Mouse (Mus musculus) ES-E14 (cell line): ENCODE data around the gene Setd3. TPM values are rescaled to one million over a fixed set of nuclear protein-coding genes. Genes with fewer than 3 reads are reported as not detected.

ENCODE experiments used
- DNase-seq: peaks from one replicate; pipeline ENCODE4 v3.0.0-alpha.2; 2013; ENCODE audit warnings: low read depth, low spot score
- H3K27ac ChIP-seq: 2 replicates; pipeline ENCODE4 v1.5.1; 2012; ENCODE audit warnings: low read depth, mild to moderate bottlenecking, low read length, moderate library complexity, mixed read lengths; ENCODE audit not compliant: poor library complexity, insufficient read depth, severe bottlenecking
- H3K36me3 ChIP-seq: 2 replicates; pipeline ENCODE4 v1.6.1; 2012; ENCODE audit warnings: mild to moderate bottlenecking, low read length, moderate library complexity, mixed read lengths; ENCODE audit not compliant: control insufficient read depth, poor library complexity, insufficient read depth, severe bottlenecking
- H3K4me1 ChIP-seq, 2 experiments: fragments of 150-350 bp in 1 of 2; sonication (generic) in 1 of 2; 2 replicates each; pipeline ENCODE4 v1.6.1; 2012; ENCODE audit warnings: low read length in 2 of 2, mild to moderate bottlenecking in 1 of 2, mixed read lengths in 1 of 2; ENCODE audit not compliant: control insufficient read depth in 2 of 2, insufficient read depth in 2 of 2, poor library complexity in 1 of 2
- H3K4me3 ChIP-seq, 2 experiments: fragments of 150-350 bp in 1 of 2; sonication (generic) in 1 of 2; 2 replicates each; pipeline ENCODE4 v1.5.1; 2012; ENCODE audit warnings: low read length in 2 of 2, low read depth in 1 of 2, mild to moderate bottlenecking in 1 of 2, mixed read lengths in 1 of 2; ENCODE audit not compliant: insufficient read depth in 1 of 2, poor library complexity in 1 of 2, severe bottlenecking in 1 of 2
- H3K9ac ChIP-seq: 2 replicates; pipeline ENCODE4 v1.6.1; 2012; ENCODE audit warnings: low read depth, mild to moderate bottlenecking, low read length, mixed read lengths; ENCODE audit not compliant: poor library complexity, insufficient read depth, severe bottlenecking
- H3K9me3 ChIP-seq: fragments of 150-350 bp; sonication (generic); 2 replicates; pipeline ENCODE4 v1.6.1; 2012; ENCODE audit warnings: low read depth, mild to moderate bottlenecking, low read length; ENCODE audit not compliant: control insufficient read depth, insufficient read depth
- CHD2 ChIP-seq: IDR thresholded peaks from 2 replicates; pipeline ENCODE4 v1.6.1; 2014; ENCODE audit warnings: mild to moderate bottlenecking, low read depth, low read length, inconsistent platforms
- HCFC1 ChIP-seq: IDR thresholded peaks from 2 replicates; pipeline ENCODE4 v1.6.1; 2012; ENCODE audit warnings: low read length, inconsistent platforms, borderline replicate concordance; ENCODE audit not compliant: insufficient read depth
- MAFK ChIP-seq: IDR thresholded peaks from 2 replicates; pipeline ENCODE4 v1.6.1; 2014; ENCODE audit warnings: mild to moderate bottlenecking, low read depth, low read length, inconsistent platforms; ENCODE audit not compliant: insufficient read depth
- ZC3H11A ChIP-seq: IDR thresholded peaks from 2 replicates; pipeline ENCODE4 v1.6.1; 2012; ENCODE audit warnings: low read depth, mild to moderate bottlenecking, inconsistent platforms, low read length, borderline replicate concordance
- ZNF384 ChIP-seq: IDR thresholded peaks from 2 replicates; pipeline ENCODE4 v1.6.1; 2012; ENCODE audit warnings: low read depth, low read length, inconsistent platforms
- in situ Hi-C, 2 experiments: fragments of 600-800 bp; cut with MboI; formaldehyde crosslinking; loops; one replicate each; pipeline ENCODE4 v1.15.1; 2025; ENCODE audit warnings: low sequenced_read_pairs in 2 of 2, inconsistent platforms in 1 of 2; ENCODE audit not compliant: unreplicated experiment in 2 of 2
- total RNA-seq: library from RNA; depleted of rRNA; stranded (reverse); fragments of 300-350 nt; gene quantifications from 2 replicates; pipeline ENCODE4 v1.2.3, GENCODE M21; 2012

The Setd3 gene
- total RNA-seq, 1 experiment: 56.0 TPM

DNA sequence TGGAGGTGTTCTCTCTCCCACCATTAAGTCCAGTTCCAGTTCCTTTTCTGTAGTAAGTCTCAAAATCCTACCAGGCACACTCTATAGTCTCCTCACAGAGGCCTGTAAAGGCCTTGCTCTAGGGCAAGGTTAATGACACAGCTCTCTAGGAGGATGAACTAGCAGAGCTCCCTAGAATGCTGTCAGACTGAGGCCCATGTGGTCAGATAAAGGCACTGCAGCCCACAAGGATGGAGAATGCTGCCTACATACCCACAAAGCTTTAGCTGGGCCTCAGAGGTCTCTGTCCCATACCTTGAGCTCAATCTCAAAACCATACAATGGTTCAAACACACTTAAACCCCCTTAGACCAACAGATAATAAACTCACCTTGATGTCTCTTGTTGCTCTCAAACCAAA, 19.3 kb downstream of the Setd3 start:
- Histone ChIP-seq H3K4me1 (no peaks in the 10 kb centered on the region), H3K27ac (no peak overlapping the region), H3K4me3 (no peak overlapping the region), H3K9ac (no peak overlapping the region), H3K9me3 (no peaks in the 10 kb centered on the region), H3K36me3 (peaks cover 9% of the 10 kb centered on the region)
- no peak for TF ChIP-seq HCFC1
- TF ChIP-seq ZNF384: no peak
- no peak for TF ChIP-seq CHD2
- TF ChIP-seq ZC3H11A: no peak
- TF ChIP-seq MAFK: no peak
- in situ Hi-C loops: no loop called here
- DNase-seq: no peak

DNA sequence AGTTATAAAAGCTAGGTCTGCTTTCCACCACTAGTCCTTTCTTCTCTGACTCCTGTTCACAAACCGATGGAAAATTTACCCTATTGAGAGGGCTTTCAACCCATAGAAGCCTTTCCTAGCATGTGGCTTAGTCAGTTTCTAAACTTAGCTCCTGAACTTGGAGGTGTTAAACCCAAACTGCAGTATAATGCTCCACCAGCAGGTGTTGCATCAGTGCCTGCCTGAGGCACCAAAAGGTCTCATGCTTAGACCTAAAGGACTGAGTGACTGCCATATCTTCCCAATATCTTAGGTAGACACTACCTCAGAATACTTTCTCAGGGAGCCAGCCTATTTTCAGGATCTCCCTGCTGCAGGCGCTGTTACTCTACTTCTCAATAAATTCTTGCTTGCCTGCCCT, 26.4 kb downstream of the Setd3 start:
- Histone ChIP-seq H3K27ac (no peak overlapping the region), H3K36me3 (peaks cover 7% of the 10 kb centered on the region), H3K4me1 (no peaks in the 10 kb centered on the region), H3K9ac (no peak overlapping the region), H3K9me3 (no peaks in the 10 kb centered on the region), H3K4me3 (no peak overlapping the region)
- no peak for TF ChIP-seq MAFK
- no peak for TF ChIP-seq ZNF384
- no peak for TF ChIP-seq ZC3H11A
- no peak for TF ChIP-seq HCFC1
- no peak for TF ChIP-seq CHD2
- no peak for DNase-seq
- in situ Hi-C loops: no loop called here

DNA sequence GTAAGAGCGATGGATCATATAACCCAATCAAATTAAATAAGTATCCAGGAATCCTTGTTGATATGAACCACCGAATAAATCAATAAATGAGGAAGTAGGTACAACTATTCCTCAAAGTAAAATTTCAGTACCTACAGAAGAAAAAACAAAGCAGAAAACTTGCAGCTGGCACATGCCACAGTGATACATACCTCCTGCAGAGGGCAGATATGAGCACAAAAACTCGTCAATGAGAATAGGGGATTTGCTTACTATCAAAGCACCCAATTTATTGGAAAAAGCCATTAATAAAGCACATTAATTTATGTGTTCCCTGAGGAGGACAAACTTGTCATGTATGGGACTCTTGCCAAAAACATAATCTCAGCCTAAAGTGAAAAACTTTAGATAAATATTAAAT, 29.4 kb downstream of the Setd3 start:
- Histone ChIP-seq H3K4me3 (no peak overlapping the region), H3K27ac (no peak overlapping the region), H3K36me3 (no peaks in the 10 kb centered on the region; the same call in 1 of the 2 replicates), H3K9ac (no peak overlapping the region), H3K4me1 (no peaks in the 10 kb centered on the region), H3K9me3 (no peaks in the 10 kb centered on the region)
- DNase-seq: no peak
- in situ Hi-C loops: no loop called here
- TF ChIP-seq HCFC1: no peak
- no peak for TF ChIP-seq ZC3H11A
- no peak for TF ChIP-seq CHD2
- TF ChIP-seq MAFK: no peak
- no peak for TF ChIP-seq ZNF384

DNA sequence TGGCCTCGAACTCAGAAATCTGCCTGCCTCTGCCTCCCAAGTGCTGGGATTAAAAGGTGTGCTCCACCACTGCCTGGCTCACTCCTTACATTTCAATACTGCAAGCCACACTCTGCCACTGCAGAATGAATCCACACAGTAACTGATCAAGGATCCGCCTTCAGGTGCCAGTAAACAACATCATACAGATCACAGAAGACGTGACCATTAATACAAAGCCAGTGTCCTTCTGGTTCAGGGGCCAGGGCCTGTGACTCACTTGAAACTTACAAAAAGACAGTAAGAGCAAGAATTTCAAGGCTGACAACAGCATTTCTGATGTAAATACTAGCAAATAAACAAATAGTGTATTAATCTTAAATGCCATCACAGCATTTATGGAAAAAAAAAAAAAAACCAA, 33.9 kb downstream of the Setd3 start:
- Histone ChIP-seq H3K27ac (no peak overlapping the region), H3K9me3 (no peaks in the 10 kb centered on the region), H3K36me3 (peaks cover 2% of the 10 kb centered on the region), H3K4me1 (no peaks in the 10 kb centered on the region), H3K9ac (no peak overlapping the region), H3K4me3 (no peak overlapping the region)
- no peak for TF ChIP-seq ZC3H11A
- TF ChIP-seq ZNF384: no peak
- TF ChIP-seq CHD2: no peak
- TF ChIP-seq MAFK: no peak
- no peak for TF ChIP-seq HCFC1
- no peak for DNase-seq
- in situ Hi-C loops: no loop called here

DNA sequence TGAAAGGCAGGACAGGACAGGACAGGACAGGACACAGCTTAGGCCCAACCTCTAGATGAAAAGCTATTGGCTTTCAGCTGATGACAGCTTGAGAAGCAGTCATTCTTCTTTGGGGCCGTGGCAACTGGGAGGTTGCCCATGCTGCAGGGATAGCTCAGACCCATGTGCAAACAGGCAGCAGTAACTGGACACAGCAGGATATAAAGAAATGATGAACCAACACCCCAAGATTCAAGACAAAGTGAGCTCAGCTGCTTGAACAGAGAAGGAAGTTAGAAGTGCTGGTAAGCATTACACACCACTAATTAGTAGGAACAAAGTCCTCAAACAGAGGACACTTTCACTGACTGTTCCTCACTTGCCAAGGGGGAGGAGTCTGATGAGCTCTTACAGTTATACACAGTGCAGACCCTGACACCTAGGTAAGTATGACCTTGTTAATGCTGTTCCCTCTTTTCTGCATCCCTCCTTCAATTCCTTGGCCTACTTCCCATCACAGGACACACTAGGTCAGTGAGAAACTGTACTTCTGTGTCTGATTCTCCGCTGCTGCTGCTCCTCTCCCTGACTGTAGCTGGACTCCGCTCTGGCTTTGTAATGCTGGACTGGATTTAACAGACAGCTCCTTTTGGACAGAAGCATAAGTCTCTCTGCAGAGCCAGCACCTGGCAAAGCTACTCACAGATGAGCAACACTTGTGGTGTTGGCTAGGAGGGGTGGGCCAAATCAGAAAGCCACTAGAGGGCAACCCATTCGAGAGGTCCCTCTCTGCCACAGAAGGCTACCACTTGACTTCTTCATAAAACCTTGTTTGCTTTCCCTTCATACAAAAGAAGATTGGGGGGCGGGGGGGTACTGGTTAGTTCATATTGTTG, 35.3 kb downstream of the Setd3 start:
- TF ChIP-seq MAFK (no peak), ZNF384 (no peak), CHD2 (no peak), HCFC1 (no peak)
- Histone ChIP-seq H3K4me3 (no peak overlapping the region), H3K9me3 (no peaks in the 10 kb centered on the region), H3K27ac (no peak overlapping the region), H3K36me3 (peaks cover 2% of the 10 kb centered on the region), H3K9ac (no peak overlapping the region), H3K4me1 (no peaks in the 10 kb centered on the region)
- no peak for DNase-seq
- in situ Hi-C loops: no loop called here
